Mouse (Mus musculus) heart, postnatal 0 days (tissue): ENCODE data around the gene Gjb3. TPM values are rescaled to one million over a fixed set of nuclear protein-coding genes. Genes with fewer than 3 reads are reported as not detected.

Experiments used
- ATAC-seq: fragments of 200-750 bp; cut with Nextera tagmentation; 2 replicates; pipeline ENCODE4 v1.8.0; 2017; ENCODE audit warnings: low read depth, moderate number of reproducible peaks, moderate library complexity; ENCODE audit not compliant: insufficient read depth
- DNase-seq: peaks from one replicate; pipeline ENCODE4 v3.0.0-alpha.2; 2016; ENCODE audit warnings: low spot score
- H3K27ac ChIP-seq: fragments of 300-500 bp; sonication (generic); 2 replicates; pipeline ENCODE4 v1.5.1; 2014; ENCODE audit warnings: low read depth, mild to moderate bottlenecking
- H3K27me3 ChIP-seq: fragments of 300-500 bp; sonication (generic); 2 replicates; pipeline ENCODE4 v1.6.1; 2014; ENCODE audit warnings: low read length, mixed read lengths; ENCODE audit not compliant: control insufficient read depth, insufficient read depth
- H3K36me3 ChIP-seq: fragments of 300-500 bp; sonication (generic); replicated peaks from 2 replicates; pipeline ENCODE4 v1.6.1; 2014; ENCODE audit warnings: low read length, mixed read lengths; ENCODE audit not compliant: control insufficient read depth, insufficient read depth
- H3K4me1 ChIP-seq: fragments of 300-500 bp; sonication (generic); 2 replicates; pipeline ENCODE4 v1.6.1; 2014; ENCODE audit warnings: antibody characterized with exemption; ENCODE audit not compliant: control insufficient read depth, insufficient read depth
- H3K4me2 ChIP-seq: fragments of 300-500 bp; sonication (generic); 2 replicates; pipeline ENCODE4 v1.6.1; 2014; ENCODE audit warnings: low read depth, mild to moderate bottlenecking, low read length, moderate library complexity
- H3K4me3 ChIP-seq: fragments of 300-500 bp; sonication (generic); 2 replicates; pipeline ENCODE4 v1.5.1; 2014; ENCODE audit warnings: low read depth, low read length
- H3K9ac ChIP-seq: fragments of 300-500 bp; sonication (generic); replicated peaks from 2 replicates; pipeline ENCODE4 v1.6.1; 2014; ENCODE audit warnings: low read depth, low read length, mixed read lengths
- H3K9me3 ChIP-seq: fragments of 300-500 bp; sonication (generic); replicated peaks from 2 replicates; pipeline ENCODE4 v1.6.1; 2016; ENCODE audit warnings: low read length; ENCODE audit not compliant: control insufficient read depth
- CTCF ChIP-seq: IDR thresholded peaks from 2 replicates; pipeline ENCODE4 v1.5.1; 2016; ENCODE audit warnings: antibody characterized with exemption, control low read depth, low read depth
- EP300 ChIP-seq: IDR thresholded peaks from 2 replicates; pipeline ENCODE4 v1.6.1; 2016; ENCODE audit warnings: antibody characterized with exemption, low read depth
- WGBS: fragments of 180-500 bp; shearing (Covaris S2); extraction: QIAGEN DNeasy Blood & Tissue Kit; methylation state at CpG from one replicate; pipeline ENCODE4 v1.1.7; 2014; 5-methylcytosine and 5-hydroxymethylcytosine counted together
- polyA plus RNA-seq: library from polyadenylated mRNA; unstranded; fragments of >200 nt; fragmentation: Nextera tagmentation; extraction: Ambion mirVana; gene quantifications from 2 replicates; pipeline ENCODE4 v1.2.1, GENCODE M21; 2015
- total RNA-seq: library from RNA; depleted of rRNA; stranded (reverse); fragments of >200 nt; gene quantifications from 2 replicates; pipeline ENCODE4 v1.2.3, GENCODE M21; 2014; ENCODE audit warnings: low replicate concordance

Gjb3 gene
- total and polyA plus RNA-seq, 2 experiments from 2014 or later = 0.16 TPM; not detected in 1

DNA sequence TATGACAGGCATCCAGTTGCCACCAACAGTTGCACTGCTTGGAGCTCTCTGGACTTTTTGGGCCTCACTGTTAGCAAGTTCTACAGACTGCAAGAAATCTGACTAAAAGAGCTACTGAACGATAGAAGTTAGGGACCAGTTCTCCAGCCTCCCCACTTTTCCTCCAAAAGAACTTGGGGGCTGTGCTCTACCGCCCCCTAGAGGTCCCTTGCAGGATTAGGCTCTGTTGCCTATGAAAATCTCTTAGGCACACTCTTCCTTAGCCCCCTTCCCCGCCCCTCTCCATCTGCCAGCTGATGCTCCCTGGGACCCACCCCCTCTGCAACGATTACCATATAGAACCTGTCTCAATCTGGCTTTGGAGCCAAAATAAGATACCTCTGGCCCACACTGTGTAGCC lies 32.7 kb upstream of the Gjb3 start:
- no peak overlapping the region for H3K4me2 ChIP-seq
- ATAC-seq (no peak), DNase-seq (no peak)
- no peak for TF ChIP-seq EP300
- peak; percentile 14; the same call in 1 of the 2 replicates for TF ChIP-seq CTCF
- no peaks in the 10 kb centered on the region for H3K4me1 ChIP-seq
- H3K36me3 ChIP-seq = no peaks in the 10 kb centered on the region
- H3K27ac ChIP-seq = no peak overlapping the region
- no peak overlapping the region for H3K9ac ChIP-seq
- no peak overlapping the region for H3K4me3 ChIP-seq
- peaks cover 7% of the 10 kb centered on the region; the same call in 1 of the 2 replicates for H3K27me3 ChIP-seq
- no peaks in the 10 kb centered on the region for H3K9me3 ChIP-seq
- WGBS = 58% methylated on average over 4 of the region's 4 CpGs

DNA sequence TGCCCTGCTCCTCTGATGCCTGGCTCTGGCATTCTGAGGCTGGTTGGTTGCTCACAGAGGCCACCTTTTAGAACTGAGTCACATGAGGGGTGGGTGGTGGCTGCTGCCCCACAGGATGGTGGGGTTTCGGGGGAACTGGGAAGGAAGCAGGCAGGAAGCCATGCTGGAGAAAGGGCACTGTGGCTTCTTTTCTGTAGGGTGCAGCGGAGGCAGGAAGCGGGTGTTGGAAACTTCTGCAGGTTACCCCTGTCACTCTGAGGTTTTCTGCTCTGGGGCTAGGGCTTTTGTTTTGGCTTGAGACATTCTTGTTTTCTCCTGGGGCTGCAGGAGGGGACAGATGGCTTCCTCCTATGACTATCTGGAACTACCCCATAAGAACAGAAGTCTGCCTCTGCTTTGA lies 31.9 kb upstream of the Gjb3 start:
- H3K4me3 ChIP-seq = no peak overlapping the region
- peaks cover 7% of the 10 kb centered on the region for H3K27me3 ChIP-seq
- TF ChIP-seq CTCF = no peak
- no peak for TF ChIP-seq EP300
- no peaks in the 10 kb centered on the region for H3K4me1 ChIP-seq
- WGBS = 79% methylated on average over 3 of the region's 3 CpGs
- no peaks in the 10 kb centered on the region for H3K36me3 ChIP-seq
- DNase-seq (no peak), ATAC-seq (no peak)
- H3K27ac ChIP-seq = no peak overlapping the region
- no peak overlapping the region for H3K9ac ChIP-seq
- H3K9me3 ChIP-seq = no peaks in the 10 kb centered on the region
- no peak overlapping the region for H3K4me2 ChIP-seq

DNA sequence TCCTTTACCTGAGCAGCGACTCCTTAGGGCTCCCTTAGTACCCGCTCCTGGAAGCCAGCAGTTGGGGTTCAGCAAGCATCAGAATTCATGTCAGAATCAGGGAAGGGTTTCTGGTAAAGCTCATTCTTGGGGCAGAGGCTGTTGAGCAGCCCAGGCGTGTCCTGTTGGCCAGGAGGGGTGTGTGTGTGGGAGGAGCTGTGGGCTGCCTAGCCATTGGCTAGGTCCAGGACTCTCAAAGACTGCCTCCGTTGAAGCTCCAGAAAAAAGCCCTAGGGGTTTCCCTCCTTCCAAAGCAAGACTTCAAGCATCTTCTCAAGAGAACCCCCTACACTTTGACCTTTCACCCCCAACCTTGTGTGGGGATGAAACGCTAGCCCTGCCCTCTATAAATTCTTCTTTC lies 27.4 kb upstream of the Gjb3 start, which contains the start of gene Gjb5:
Gene Gjb5, minus strand, starts transcription at position 164 of the 400 bp plus-strand sequence.
- Histone ChIP-seq H3K9ac (no peak within 1 kb of the TSS), H3K4me1 (no peaks in the 10 kb centered on the region), H3K4me2 (no peak within 1 kb of the TSS), H3K36me3 (no peaks in the 10 kb centered on the region), H3K9me3 (no peaks in the 10 kb centered on the region), H3K27ac (no peak within 1 kb of the TSS), H3K4me3 (no peak within 1 kb of the TSS), H3K27me3 (peaks cover 7% of the 10 kb centered on the region)
- 27% methylated on average over 5 of the region's 5 CpGs for WGBS
- DNase-seq = no peak
- no peak for ATAC-seq
- TF ChIP-seq EP300 (no peak), CTCF (no peak)

DNA sequence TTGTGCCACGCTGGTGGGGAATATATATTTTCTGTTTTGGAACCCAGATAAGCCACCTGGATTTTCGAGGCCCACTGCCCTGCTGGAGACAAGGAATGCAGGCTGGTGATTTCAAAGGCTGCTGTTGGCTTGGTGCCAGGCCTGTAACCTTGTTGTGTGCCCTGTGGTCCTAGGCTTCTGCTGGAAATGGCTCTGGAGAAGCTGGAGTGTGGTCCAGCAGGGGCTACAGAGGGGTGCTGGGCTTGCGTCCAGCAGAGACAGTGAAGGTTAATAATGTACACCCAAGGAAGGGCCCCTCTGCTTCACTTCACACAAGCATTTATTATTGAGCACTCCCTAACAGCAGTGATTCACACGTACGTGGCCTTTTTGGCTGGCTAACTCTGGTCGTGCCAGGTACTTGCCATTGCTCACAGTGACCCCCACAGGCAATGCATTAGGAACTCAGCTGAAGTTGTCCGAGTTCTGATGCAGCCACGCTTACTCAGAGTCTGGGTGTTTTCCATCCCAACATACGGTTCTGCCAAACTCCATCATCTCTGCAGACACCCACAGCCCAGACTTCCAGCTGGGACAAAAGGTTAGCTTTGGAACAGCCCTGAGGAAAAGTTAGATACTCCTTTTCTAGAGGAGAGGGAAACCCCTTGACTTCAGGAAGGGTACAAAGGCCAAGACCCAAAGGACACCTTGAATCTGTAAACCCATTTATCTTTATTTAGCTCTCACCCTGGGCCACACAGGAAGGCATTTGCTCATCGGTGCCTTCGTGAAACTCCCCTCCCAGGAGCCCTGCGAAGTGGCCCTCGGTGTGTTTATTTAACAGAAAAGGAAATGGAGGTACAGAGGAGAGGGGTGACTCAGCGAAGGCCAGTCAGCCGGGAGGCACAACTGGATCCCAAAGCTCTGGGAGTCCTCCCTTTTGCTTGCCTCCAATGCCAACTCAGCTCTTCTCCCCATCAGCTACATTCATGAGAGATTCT lies 24.2 kb upstream of the Gjb3 start:
- Histone ChIP-seq H3K4me1 (no peaks in the 10 kb centered on the region), H3K4me3 (no peak overlapping the region), H3K36me3 (no peaks in the 10 kb centered on the region), H3K4me2 (no peak overlapping the region), H3K9ac (no peak overlapping the region), H3K9me3 (no peaks in the 10 kb centered on the region), H3K27ac (no peak overlapping the region), H3K27me3 (peaks cover 4% of the 10 kb centered on the region)
- DNase-seq = peak; percentile 7
- WGBS = 50% methylated on average over 15 of the region's 15 CpGs
- ATAC-seq = peak; percentile 35; the same call in 1 of the 2 replicates
- TF ChIP-seq CTCF = no peak
- TF ChIP-seq EP300 = no peak

DNA sequence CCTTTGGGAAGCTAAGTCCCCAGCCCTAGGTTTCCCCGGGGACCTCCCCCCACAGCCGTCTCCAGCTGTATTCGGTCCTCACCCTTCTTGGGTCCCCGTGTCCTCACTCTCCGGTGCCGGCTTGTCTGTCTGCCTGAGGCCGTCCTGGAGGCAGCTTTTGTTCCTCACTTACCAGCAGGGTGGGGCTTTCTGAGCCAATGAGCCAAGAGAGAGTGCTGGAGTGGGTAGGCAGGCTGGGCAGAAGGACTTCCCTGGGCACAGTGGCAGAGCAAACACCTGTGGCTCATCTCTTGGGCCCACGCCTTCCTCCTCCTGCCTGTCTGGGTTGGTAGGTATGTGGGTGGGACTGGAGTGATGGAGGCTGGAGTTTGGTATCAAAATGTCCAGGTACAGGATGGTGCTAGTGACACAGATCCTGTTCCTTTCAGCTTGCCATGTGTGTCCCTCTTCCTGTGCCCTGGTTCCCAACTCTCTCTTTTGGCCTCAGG lies 23.4 kb upstream of the Gjb3 start, which contains the start of gene Gjb4:
Gene Gjb4, minus strand, starts transcription at position 131 of the 488 bp plus-strand sequence.
- DNase-seq (no peak), ATAC-seq (no peak)
- no peaks in the 10 kb centered on the region for H3K9me3 ChIP-seq
- H3K4me3 ChIP-seq = no peak within 1 kb of the TSS
- TF ChIP-seq CTCF (no peak), EP300 (no peak)
- H3K27ac ChIP-seq = no peak within 1 kb of the TSS
- no peaks in the 10 kb centered on the region for H3K36me3 ChIP-seq
- no peaks in the 10 kb centered on the region; the same call in 1 of the 2 replicates for H3K27me3 ChIP-seq
- 63% methylated on average over 8 of the region's 8 CpGs for WGBS
- H3K4me1 ChIP-seq = no peaks in the 10 kb centered on the region
- no peak within 1 kb of the TSS for H3K9ac ChIP-seq
- no peak within 1 kb of the TSS for H3K4me2 ChIP-seq
